Mouse (Mus musculus) forebrain, embryonic 15.5 days (tissue): ENCODE results near the gene Fbxo6. TPM values are rescaled to one million over a fixed set of nuclear protein-coding genes. Genes with fewer than 3 reads are reported as not detected.

Experiments used
- ATAC-seq: fragments of 200-750 bp; cut with Nextera tagmentation; replicated peaks from 2 replicates; pipeline ENCODE4 v1.8.0; 2017; ENCODE audit warnings: mild to moderate bottlenecking, moderate TSS enrichment, moderate library complexity
- H3K27ac ChIP-seq: fragments of 300-500 bp; sonication (generic); replicated peaks from 2 replicates; pipeline ENCODE4 v1.5.1; 2015; ENCODE audit warnings: mild to moderate bottlenecking, inconsistent platforms
- H3K27me3 ChIP-seq: fragments of 300-500 bp; sonication (generic); 2 replicates; pipeline ENCODE4 v1.6.1; 2015; ENCODE audit warnings: inconsistent platforms
- H3K36me3 ChIP-seq: fragments of 300-500 bp; sonication (generic); 2 replicates; pipeline ENCODE4 v1.6.1; 2015; ENCODE audit warnings: mild to moderate bottlenecking, inconsistent platforms
- H3K4me1 ChIP-seq: fragments of 300-500 bp; sonication (generic); 2 replicates; pipeline ENCODE4 v1.6.1; 2015; ENCODE audit warnings: inconsistent platforms
- H3K4me2 ChIP-seq: fragments of 300-500 bp; sonication (generic); replicated peaks from 2 replicates; pipeline ENCODE4 v1.6.1; 2015; ENCODE audit warnings: mild to moderate bottlenecking, inconsistent platforms
- H3K4me3 ChIP-seq: fragments of 300-500 bp; sonication (generic); 2 replicates; pipeline ENCODE4 v1.5.1; 2015; ENCODE audit warnings: mild to moderate bottlenecking, inconsistent platforms
- H3K9ac ChIP-seq: fragments of 300-500 bp; sonication (generic); replicated peaks from 2 replicates; pipeline ENCODE4 v1.6.1; 2015; ENCODE audit warnings: mild to moderate bottlenecking, inconsistent platforms
- H3K9me3 ChIP-seq: fragments of 300-500 bp; sonication (generic); 2 replicates; pipeline ENCODE4 v1.6.1; 2016; ENCODE audit warnings: inconsistent platforms
- WGBS: fragments of 180-500 bp; shearing (Covaris S2); methylation state at CpG from one replicate; pipeline ENCODE4 v1.1.7; 2015; ENCODE audit warnings: mixed read lengths; 5-methylcytosine and 5-hydroxymethylcytosine counted together
- polyA plus RNA-seq: library from polyadenylated mRNA; unstranded; fragments of >200 nt; fragmentation: Nextera tagmentation; extraction: Ambion mirVana; gene quantifications from 2 replicates; pipeline ENCODE4 v1.2.1, GENCODE M21; 2015

Fbxo6 gene
- polyA plus RNA-seq, 1 experiment from 2014 or later: 18.0 TPM

DNA sequence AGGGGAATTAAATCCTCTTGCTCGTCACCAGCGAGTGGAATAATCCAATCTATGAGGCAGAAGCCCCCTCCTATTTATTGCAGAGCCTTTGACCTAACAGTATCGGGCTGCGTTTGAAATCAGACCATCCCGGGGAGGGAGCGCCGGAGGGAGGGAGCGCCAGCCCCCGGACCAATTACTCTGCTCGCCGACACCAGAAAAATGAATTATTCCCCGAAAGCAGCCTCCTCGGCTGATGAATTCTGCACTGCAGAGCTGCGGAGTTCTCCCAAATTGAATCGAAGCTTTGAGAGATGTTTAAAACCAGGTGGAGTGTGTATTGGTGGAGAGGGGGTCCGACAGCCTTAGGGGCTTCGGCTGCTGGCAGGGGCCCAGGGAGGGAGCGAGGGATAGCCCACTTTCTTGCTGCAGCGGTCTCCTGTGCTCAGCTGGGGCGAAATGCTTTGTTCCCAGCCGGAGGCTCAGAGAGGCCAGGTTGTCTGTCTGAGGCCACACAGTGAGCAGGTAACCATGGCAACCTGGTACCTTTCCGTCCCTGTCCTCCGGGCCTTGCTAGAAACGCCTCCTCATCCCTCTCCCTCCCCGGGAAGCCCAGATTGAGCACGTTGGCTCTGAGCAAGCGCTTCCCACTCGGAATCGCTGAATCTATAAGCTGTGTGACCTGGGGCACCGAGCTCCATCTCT lies 22.0 kb upstream of the Fbxo6 start:
- ATAC-seq: peak; percentile 36; the same call in 1 of the 2 replicates
- H3K4me1 ChIP-seq: peaks cover 14% of the 10 kb centered on the region
- 1% methylated on average over 30 of the region's 30 CpGs for WGBS
- no peaks in the 10 kb centered on the region for H3K9me3 ChIP-seq
- H3K27ac ChIP-seq: peak overlapping the region; percentile 53
- peak overlapping the region; percentile 53 for H3K4me2 ChIP-seq
- H3K4me3 ChIP-seq: peak overlapping the region; percentile 34
- no peaks in the 10 kb centered on the region for H3K36me3 ChIP-seq
- H3K9ac ChIP-seq: peak overlapping the region; percentile 45
- H3K27me3 ChIP-seq: peaks cover 54% of the 10 kb centered on the region

DNA sequence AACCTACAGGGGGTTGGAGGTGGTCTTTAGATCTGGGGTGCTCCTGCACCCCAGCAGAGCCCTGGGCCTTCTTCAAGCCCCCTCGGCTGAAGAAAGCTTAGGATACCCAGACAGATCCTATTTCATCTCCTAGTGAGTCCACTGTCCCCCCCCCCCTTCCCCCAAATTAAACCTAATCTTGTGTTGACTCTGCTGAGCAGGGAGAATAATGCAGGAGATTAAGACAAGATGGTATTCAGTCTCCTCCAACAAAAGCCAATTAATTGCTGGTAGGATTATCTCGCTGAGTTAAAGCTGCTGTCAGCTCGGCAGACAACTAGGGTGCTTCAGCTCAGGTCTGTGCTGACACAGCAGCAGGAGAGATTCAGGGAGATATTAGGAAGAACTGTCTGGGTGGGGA lies 19.3 kb upstream of the Fbxo6 start:
- ATAC-seq: no peak
- no peak overlapping the region for H3K27ac ChIP-seq
- no peak overlapping the region for H3K4me3 ChIP-seq
- no peaks in the 10 kb centered on the region for H3K9me3 ChIP-seq
- H3K36me3 ChIP-seq: no peaks in the 10 kb centered on the region
- H3K27me3 ChIP-seq: peaks cover 47% of the 10 kb centered on the region
- 6% methylated on average over 3 of the region's 3 CpGs for WGBS
- no peak overlapping the region for H3K9ac ChIP-seq
- H3K4me2 ChIP-seq: no peak overlapping the region
- peaks cover 21% of the 10 kb centered on the region for H3K4me1 ChIP-seq

DNA sequence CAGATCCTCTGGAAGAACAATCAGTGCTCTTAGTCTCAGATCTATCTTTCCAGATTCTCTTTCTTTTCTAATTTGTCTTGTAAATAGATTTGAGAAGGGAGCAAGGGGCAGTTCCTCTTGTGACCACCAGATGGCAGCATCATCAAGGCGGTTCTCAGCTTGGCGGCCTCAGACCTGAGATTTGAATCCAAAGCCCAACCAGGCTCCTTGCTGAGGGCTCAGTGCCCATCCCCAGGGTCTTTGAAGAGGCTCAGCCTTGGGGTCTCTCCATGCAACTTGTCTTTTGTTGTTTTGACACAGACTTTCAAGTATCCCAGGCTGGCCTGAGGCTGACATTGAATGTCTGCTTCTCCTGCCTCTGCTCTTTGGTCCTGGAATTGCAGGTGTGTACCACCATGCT lies 18.9 kb upstream of the Fbxo6 start:
- no peak for ATAC-seq
- Histone ChIP-seq H3K4me1 (peaks cover 25% of the 10 kb centered on the region), H3K4me3 (no peak overlapping the region), H3K27ac (no peak overlapping the region), H3K9me3 (no peaks in the 10 kb centered on the region), H3K9ac (no peak overlapping the region), H3K4me2 (no peak overlapping the region), H3K27me3 (peaks cover 49% of the 10 kb centered on the region), H3K36me3 (no peaks in the 10 kb centered on the region)
- WGBS: 2% methylated on average over 2 of the region's 2 CpGs

DNA sequence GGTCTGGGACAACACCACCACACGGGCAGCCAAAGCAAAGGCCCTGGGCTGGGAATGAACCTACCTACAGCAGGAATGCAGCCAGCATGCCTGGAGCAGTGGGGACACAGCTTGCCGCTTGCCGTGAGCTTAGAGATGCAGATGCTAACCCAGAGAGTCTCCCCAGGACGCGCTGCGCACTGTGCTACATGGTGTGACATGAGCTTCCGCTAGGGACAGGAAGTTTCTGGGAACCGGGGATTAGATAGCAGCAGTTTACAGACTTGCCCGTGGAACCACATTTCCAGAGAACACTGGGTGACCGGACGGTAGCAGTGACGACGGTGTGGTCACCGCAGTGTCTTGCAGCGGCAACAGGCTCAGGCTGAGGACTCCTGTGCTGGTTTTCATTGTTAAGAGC lies 17.6 kb upstream of the Fbxo6 start:
- 19% methylated on average over 15 of the region's 15 CpGs for WGBS
- ATAC-seq: no peak
- Histone ChIP-seq H3K4me3 (no peak overlapping the region), H3K27me3 (peaks cover 53% of the 10 kb centered on the region), H3K27ac (no peak overlapping the region), H3K9ac (no peak overlapping the region), H3K4me2 (no peak overlapping the region), H3K4me1 (peaks cover 35% of the 10 kb centered on the region), H3K9me3 (no peaks in the 10 kb centered on the region), H3K36me3 (no peaks in the 10 kb centered on the region)

DNA sequence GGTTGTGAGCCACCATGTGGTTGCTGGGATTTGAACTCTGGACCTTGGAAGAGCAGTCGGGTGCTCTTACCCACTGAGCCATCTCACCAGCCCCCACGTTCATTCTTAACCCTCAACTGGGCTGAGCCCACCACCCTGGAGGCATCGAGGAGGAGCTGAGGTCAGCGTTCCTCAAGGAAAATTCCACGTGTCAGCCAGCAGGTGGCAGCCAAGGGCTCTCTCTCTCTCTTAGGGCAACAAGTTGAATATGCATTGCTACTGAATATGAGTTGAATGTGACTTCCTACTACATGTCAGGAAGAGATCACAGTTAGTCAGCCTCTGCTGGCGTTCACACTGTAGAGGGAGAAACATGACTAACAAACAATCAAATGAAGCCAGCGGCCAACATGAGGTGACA lies 16.3 kb upstream of the Fbxo6 start:
- WGBS: 30% methylated on average over 7 of the region's 7 CpGs
- no peak for ATAC-seq

DNA sequence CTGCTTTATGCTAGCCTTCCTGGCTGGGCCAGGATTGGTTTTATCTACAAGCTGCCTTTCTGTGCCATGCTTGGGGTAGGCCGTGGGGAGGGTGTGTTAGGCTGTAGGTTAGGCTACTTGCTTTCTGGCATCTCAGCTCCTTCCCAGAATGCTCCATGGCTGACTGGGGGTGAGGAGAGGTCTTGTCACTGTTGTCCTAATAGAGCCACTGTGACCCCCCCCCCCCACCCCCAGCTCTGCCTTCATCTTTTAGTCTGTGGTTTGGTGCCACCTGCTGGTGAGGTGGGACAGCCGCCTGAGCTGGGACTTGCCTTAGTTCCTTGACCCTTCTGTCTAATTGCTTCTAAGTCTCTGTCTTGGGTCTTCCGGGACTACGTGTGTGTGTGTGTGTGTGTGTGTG lies 15.0 kb upstream of the Fbxo6 start:
- Histone ChIP-seq H3K9ac (no peak overlapping the region), H3K27me3 (peaks cover 55% of the 10 kb centered on the region), H3K36me3 (no peaks in the 10 kb centered on the region), H3K4me3 (peak overlapping the region; percentile 17), H3K4me1 (peaks cover 32% of the 10 kb centered on the region), H3K27ac (peak overlapping the region; percentile 54), H3K9me3 (no peaks in the 10 kb centered on the region), H3K4me2 (peak overlapping the region; percentile 33)
- 10% methylated on average over 4 of the region's 4 CpGs for WGBS
- peak; percentile 19; the same call in 1 of the 2 replicates for ATAC-seq

More for the DNA sequence above, 16.3 kb upstream of the Fbxo6 start:
- no peaks in the 10 kb centered on the region for H3K36me3 ChIP-seq
- peaks cover 32% of the 10 kb centered on the region for H3K4me1 ChIP-seq
- no peak overlapping the region for H3K9ac ChIP-seq
- H3K27ac ChIP-seq: no peak overlapping the region
- H3K27me3 ChIP-seq: peaks cover 55% of the 10 kb centered on the region
- no peak overlapping the region for H3K4me2 ChIP-seq
- no peak overlapping the region for H3K4me3 ChIP-seq
- H3K9me3 ChIP-seq: no peaks in the 10 kb centered on the region

DNA sequence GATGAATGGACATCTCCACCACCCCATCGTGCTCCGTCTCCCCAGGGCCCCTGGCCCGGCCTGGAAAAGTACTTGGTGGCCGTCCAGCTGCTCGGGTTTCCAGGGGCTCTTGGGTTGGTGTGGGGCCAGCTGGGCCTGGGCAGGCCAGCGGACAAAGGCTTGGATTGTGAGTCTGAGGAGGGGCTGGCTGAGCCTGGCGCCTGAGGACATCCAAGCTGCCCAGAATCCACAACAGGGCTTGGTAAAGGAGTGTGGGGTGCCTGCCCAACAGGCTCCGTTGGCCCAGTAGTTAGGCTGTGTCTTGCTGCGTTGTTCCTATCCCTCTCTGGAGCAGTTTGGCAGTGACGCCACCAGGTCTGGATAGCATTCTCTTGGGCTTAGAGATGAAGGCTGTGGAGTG lies 14.5 kb upstream of the Fbxo6 start:
- Histone ChIP-seq H3K36me3 (no peaks in the 10 kb centered on the region), H3K9ac (no peak overlapping the region), H3K4me1 (peaks cover 32% of the 10 kb centered on the region), H3K27ac (peak overlapping the region; percentile 54), H3K27me3 (peaks cover 60% of the 10 kb centered on the region), H3K4me3 (peak overlapping the region; percentile 17), H3K4me2 (peak overlapping the region; percentile 33), H3K9me3 (no peaks in the 10 kb centered on the region)
- peak; percentile 75 for ATAC-seq
- WGBS: 3% methylated on average over 10 of the region's 10 CpGs

DNA sequence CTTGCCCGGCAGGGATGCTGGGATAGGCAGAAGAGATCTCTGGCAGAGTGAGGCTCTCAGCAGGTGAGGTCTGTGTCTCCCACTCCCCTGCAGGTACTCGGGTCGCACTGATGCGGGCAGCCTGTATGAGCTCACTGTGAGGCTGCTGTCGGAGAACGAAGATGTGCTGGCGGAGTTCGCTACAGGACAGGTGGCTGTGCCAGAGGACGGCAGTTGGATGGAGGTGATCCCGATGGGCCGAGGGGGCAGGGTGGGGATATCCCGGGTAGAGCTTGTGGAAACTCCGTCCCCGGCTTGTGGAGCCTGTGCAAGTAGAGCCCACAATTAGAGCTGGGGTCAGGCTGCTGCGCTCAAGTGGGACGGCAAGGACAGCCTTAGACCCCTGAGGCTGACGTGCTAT lies 13.6 kb upstream of the Fbxo6 start:
- peaks cover 37% of the 10 kb centered on the region for H3K4me1 ChIP-seq
- WGBS: 5% methylated on average over 17 of the region's 17 CpGs
- no peaks in the 10 kb centered on the region for H3K36me3 ChIP-seq
- H3K4me3 ChIP-seq: peak overlapping the region; percentile 5; the same call in 1 of the 2 replicates
- no peak overlapping the region for H3K4me2 ChIP-seq
- ATAC-seq: no peak
- H3K27ac ChIP-seq: no peak overlapping the region
- H3K27me3 ChIP-seq: peaks cover 67% of the 10 kb centered on the region
- no peak overlapping the region for H3K9ac ChIP-seq
- H3K9me3 ChIP-seq: no peaks in the 10 kb centered on the region

DNA sequence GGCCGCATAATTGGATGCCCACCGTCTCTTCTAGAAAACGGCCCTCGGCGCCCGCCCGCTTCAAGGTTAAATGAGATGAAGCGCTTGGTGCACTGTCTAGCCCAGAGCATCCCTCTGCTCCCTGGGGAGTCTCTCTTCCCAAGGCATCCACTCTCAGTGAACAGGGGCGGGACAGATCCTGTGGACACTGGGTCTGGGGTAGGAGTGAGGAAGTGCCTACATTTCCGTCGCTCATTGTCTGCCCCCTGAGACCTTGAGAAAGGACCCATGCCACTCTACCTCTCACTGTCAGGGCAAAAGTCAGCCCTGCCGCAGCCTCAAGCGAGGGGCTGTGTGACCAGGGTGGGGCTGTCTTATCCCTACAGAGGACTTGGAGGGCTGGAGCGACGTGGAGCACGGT lies 12.5 kb upstream of the Fbxo6 start:
- Histone ChIP-seq H3K4me1 (peaks cover 43% of the 10 kb centered on the region), H3K36me3 (no peaks in the 10 kb centered on the region), H3K9me3 (no peaks in the 10 kb centered on the region), H3K4me2 (peak overlapping the region; percentile 57), H3K27me3 (peaks cover 58% of the 10 kb centered on the region), H3K9ac (peak overlapping the region; percentile 7), H3K27ac (no peak overlapping the region), H3K4me3 (peak overlapping the region; percentile 32)
- WGBS: 2% methylated on average over 16 of the region's 16 CpGs
- ATAC-seq: no peak

DNA sequence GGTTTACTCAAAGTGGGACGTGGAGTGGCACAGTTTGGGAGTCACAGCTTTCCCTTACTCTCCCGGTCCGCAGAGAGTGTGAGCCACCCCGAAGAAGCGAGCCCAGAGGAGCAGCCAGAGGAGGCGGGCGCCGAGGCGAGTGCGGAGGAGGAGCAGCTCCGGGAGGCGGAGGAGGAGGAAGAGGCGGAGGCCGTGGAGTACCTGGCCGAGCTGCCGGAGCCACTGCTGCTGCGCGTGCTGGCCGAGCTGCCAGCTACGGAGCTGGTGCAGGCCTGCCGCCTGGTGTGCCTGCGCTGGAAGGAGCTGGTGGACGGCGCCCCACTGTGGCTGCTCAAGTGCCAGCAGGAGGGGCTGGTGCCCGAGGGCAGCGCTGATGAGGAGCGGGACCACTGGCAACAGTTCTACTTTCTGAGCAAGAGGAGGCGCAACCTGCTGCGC lies 12.1 kb upstream of the Fbxo6 start:
- no peaks in the 10 kb centered on the region for H3K36me3 ChIP-seq
- H3K4me3 ChIP-seq: peak overlapping the region; percentile 32
- ATAC-seq: no peak
- peak overlapping the region; percentile 57 for H3K4me2 ChIP-seq
- H3K27me3 ChIP-seq: peaks cover 55% of the 10 kb centered on the region
- no peaks in the 10 kb centered on the region for H3K9me3 ChIP-seq
- H3K9ac ChIP-seq: peak overlapping the region; percentile 17
- no peak overlapping the region for H3K27ac ChIP-seq
- peaks cover 43% of the 10 kb centered on the region for H3K4me1 ChIP-seq
- WGBS: 0% methylated on average over 28 of the region's 29 CpGs

DNA sequence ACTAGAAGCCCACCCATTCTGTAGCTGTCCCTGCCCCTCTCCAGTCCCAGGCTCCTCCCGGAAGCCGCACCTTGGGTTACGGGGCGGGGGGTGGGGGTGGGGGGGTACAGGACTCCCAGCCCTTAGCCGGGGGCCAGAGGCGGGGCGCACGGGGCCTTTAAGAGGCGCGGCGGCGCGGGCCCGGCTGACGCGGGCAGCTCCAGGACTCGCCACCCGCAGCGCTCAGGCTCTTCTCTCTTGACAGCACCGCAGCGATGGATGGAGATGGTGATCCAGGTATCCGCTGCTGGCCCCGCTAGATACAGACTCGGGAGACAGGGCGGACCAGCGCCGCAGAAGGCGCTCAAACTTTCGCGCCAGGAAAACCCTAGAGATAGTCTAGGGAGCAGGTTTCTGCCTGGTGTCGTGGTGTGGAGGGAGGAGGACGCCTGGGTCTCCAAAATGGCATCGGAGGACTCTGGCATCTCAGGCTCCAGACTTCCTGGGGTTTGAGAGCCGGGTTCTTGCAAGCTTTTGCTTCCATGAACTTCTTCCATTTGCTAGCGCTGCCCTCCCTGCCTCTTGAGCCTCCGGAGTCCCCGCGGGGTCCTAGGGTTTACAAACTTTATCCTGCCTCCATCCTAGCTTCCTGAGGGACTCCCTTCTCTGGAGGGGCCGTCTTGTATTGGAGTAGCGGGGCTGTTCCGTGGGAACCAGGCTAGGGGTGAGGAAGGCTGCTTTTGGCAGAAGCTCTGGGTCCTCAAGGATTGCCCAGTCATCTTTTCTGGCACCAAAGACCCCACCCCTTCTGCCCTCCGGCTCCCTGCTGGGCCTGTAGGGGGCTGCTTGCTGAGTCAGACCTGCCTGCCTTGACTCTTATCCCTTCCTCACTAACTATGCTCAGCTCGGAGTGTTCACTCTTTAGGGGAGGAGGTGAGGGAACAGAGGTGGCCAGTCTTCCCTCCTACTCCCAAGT lies 8.8 kb upstream of the Fbxo6 start, which contains the start of the genes Fbxo44 and Fbxo2:
Fbxo44 (minus strand) TSS at position 47 of the 955 bp plus-strand sequence.
Fbxo2 (plus strand) TSS at position 186 of the 955 bp plus-strand sequence.
- Histone ChIP-seq H3K4me2 (peak within 1 kb of the TSS; percentile 95), H3K9ac (peak within 1 kb of the TSS; percentile 92), H3K4me1 (peaks cover 51% of the 10 kb centered on the region), H3K27ac (peak within 1 kb of the TSS; percentile 85), H3K9me3 (no peaks in the 10 kb centered on the region), H3K4me3 (peak within 1 kb of the TSS; percentile 88), H3K36me3 (peaks cover 13% of the 10 kb centered on the region), H3K27me3 (peaks cover 46% of the 10 kb centered on the region)
- under 1% methylated on average over 43 of the region's 43 CpGs for WGBS
- ATAC-seq: peak; percentile 77
